Mouse (Mus musculus) mature B cell (primary cell): Measurements from ENCODE around the gene Bicdl1.

Experiments used
- in situ Hi-C: fragments of 300-500 bp; cut with MboI; formaldehyde crosslinking; loops from 2 replicates; pipeline ENCODE4 v1.14.3; 2019

Gene Bicdl1

DNA sequence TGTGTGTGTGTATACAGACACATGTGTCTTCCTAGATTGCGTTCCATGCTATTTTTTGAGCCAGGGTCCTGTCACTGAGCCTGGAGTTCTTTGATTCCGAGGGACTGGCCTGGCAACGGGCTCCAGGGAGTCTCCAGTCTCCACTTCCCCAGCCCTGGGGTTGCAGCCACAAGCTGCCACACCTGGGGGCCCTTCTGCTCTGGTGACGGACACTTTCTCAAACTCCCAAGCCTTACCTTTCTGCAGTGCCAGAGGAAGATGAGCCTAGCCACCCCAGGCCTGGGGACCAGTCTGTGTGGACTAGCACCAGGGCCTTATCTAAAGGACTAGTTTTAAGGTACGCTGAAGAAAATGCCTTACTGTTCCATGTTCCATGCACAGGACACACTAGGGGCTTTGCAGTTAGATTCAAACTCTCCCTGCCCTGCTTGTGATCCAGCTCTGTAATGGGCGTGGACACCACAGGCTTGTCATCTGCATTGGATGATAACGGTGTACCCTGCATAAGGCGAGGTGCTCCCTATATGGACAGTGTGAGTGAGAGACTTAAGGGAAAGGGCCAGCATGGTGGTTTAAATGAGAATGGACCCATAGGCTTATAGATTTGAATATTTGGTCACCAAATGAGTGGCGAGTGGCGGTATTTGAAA is 105.1 kb downstream of the Bicdl1 start:
- in situ Hi-C loops: no loop called here

DNA sequence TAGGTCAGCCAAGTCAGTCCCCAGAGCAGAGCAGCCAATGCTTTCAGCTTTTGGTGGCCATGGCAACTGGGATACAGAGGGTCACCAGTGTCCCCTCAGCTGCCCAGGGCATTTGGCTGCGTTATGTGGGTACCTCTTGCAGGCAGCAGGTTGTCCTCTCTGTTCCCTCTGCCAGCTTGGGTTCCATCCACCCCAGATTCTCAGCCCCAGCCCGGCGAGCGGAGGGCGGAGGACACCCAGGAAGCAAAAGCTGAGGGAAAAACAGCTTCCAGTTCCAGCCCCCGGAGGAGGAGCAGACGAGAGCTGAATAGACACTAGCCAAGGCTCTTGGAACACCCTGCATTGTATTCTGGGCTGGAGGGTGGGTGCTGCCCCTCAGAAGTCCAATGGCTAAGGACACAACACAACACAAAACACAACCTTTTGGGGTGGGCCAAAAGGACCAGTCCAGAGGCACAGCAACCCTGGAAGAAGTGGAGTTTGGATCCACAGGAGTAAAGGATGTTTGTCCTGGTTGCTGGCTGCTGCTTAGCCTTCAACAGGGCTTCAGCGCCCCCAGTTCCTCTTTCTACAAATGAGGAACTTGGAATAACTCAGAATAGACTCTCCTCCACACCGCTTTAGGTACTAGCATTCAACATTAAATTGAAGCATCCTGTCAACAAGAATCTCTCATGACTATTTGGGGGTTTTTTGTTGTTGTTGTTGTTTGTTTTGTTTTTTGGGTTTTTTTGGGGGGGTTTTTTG is 107.6 kb downstream of the Bicdl1 start:
- in situ Hi-C loops: no loop called here

DNA sequence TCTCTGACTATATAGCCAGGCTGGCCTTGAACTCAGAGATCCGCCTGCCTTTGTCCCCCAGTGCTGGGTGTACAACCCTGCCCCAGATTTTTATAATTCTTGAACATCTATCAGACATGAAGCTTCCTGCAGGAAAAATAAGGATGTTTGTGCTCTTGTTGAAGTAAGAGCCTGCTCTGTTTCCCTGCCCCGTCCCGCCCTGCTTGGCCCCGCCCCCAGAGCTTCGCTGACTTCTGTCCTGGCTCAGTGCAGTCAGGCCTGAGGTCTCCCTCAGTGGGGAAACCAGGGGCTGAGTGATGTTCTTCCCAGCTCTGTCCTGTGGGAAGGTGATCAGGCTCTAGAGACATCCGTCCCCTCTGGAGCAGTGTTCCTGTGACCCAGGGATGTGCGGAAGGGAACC is 108.7 kb downstream of the Bicdl1 start:
- in situ Hi-C loops: no loop called here

DNA sequence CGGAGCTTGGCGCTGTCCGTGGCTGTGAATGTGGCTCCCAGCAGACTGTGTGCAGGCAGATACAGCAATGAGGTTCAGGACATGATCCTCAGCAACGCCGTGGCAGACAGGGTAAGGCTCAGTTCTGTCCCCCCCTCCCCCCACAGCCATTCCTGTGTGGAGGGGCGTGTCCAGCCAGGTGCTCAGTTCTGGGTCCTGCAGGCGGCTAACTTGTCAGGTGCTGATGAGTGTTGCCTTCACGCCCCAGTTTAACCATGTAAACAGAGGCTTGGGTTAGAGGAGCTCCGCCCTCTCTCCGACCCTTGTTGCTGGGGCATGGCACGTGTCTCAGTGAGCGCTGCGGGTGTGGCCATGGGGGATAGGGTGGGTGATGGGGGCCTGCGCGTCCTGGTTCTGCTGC is 111.7 kb downstream of the Bicdl1 start:
- in situ Hi-C loops: no loop called here

DNA sequence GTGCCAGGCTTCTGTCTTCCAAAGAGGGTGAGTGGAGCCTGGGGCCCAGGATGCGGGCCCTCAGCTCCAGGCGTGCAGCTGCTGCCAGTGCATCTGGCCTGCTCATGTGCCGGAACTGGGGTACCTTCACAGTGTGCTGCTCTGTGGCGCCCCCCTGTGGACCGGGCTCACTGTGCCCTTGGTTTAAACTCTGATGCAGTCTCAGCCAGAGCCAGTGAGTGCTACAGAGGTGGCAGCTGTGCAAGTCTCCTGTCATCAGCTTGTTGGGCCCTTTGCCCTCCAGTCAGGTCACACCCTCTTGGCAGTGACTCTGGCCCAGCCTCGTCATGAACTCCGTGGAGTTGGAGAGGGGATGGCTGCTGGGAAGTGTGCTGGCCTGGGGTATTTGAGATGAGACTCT is 116.5 kb downstream of the Bicdl1 start:
- in situ Hi-C loops: no loop called here

DNA sequence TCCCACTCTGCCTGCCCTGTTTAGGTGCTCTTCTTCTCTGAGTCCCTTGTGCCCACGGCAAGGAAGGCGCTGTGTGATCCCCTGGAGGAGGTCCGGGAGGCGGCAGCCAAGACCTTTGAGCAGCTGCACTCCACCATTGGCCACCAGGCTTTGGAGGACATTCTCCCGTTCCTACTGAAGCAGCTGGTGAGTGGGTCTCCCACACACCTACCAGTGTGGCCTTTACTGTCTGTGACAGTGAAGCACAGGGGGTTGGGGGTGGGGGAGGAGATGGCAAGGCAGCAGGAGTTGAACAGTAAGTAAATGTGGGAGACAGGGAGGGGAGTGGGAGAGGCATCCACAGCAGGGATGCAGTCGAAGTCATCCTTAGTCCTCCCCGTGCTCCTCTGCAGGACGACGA is 118.1 kb downstream of the Bicdl1 start:
- in situ Hi-C loops: no loop called here

DNA sequence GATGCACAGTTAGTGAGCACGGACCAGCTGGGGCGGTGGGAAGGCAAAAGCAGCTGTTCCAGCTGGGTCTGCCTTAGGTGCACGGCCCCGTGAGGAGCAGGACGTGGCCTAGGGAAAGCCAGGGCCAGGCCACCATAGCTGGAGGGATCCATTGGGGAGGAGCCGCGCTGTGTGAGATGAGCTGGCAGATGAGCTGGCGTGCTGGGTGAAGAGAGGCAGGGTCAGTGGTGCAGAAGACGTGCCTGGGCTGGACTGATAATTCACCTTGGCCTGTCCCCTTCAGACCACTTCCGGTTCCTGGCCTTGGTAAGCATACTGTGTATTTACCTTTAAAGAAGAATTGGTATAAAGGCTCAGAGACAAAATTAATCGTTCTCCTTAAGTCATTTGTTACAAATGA is 119.9 kb downstream of the Bicdl1 start:
- in situ Hi-C loops: no loop called here

DNA sequence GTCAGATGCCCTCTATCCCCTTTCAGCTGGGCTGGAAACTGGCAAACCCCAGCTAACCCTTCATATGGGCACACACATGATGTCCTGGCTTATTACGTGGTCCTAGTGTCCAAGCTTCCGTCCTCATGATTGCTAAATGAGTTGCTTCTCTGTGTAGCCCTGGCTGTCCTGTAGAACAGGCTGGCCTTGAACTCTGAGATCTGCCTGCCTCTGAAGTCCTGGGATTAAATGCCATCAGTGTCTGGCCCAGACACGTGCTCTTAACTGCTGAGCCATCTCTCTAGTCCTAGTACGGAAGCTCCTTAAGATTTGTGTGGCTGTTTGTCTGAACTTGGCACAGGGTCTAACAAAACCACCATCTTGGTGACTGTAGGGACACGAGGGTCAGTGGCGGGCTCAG is 127.9 kb downstream of the Bicdl1 start:
- in situ Hi-C loops: no loop called here
